Mouse (Mus musculus): ENCODE data around the gene Fdx1. TPM values are rescaled to one million over a fixed set of nuclear protein-coding genes. Genes with fewer than 3 reads are reported as not detected.

The Fdx1 gene
- total and polyA plus RNA-seq, 2 experiments from 2014 or later: 56.1 to 183 TPM

DNA sequence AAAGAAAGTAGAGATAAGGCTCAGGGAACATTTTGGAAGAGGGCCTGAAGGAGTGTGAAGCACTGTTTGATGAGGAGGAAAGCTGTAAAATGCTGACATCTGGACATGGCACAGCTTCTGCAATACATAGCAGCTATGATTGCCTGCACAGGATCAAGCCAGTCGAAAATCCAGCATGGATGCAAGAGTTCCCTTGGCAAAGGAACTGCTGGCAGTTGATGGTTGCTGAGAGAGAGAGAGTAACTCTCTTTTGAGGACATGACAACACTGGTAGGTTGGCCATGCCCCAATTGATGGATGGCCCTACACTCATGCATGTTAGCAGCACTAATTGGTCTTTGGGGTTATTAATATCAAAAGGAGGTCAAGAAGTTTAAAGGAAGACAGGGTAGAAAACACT lies 12.7 kb downstream of the Fdx1 start:
- Histone ChIP-seq H3K4me1 (ENCODE audit: control insufficient read depth, insufficient read depth) (no peaks in the 10 kb centered on the region), H3K9ac (replicated peaks; ENCODE audit: low read depth, low read length) (no peak overlapping the region), H3K27ac (ENCODE audit: low read depth) (no peak overlapping the region), H3K4me3 (ENCODE audit: low read depth, low read length) (no peak overlapping the region), H3K4me2 (ENCODE audit: low read depth, low read length) (no peak overlapping the region), H3K36me3 (replicated peaks; ENCODE audit: control insufficient read depth, insufficient read depth, low read length) (peaks cover 32% of the 10 kb centered on the region), H3K9me3 (replicated peaks; ENCODE audit: control insufficient read depth, low read length) (no peaks in the 10 kb centered on the region), H3K27me3 (ENCODE audit: control insufficient read depth, insufficient read depth, low read length) (no peaks in the 10 kb centered on the region)
- TF ChIP-seq CTCF (IDR thresholded peaks at IDR 0.05; ENCODE audit: low read depth) (no peak), EP300 (IDR thresholded peaks at IDR 0.05; ENCODE audit: low read depth) (no peak)
- whole genome bisulfite sequencing: 52% methylated on average over 1 of the region's 1 CpGs
- ATAC-seq (ENCODE audit: insufficient read depth, low read depth) (no peak), DNase-seq (ENCODE audit: low spot score) (no peak)

DNA sequence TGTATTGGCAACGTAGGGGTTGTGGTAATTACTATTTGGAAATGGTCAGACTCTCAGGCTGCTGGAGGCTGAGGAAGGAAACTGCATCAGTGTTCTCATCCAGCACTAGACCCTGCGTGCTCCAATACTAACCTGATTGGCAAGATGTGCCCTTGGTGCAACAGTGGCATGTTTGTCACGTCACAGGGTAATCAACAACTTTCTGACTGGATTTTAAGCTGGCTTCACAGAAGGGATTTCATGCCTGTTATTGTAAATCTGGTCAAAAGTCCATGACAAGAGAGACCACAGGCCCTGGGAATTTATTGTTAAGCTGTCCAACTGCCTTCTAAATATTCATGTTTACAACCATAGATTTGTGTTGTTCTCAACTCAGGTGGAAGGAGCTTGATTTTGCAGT lies 13.1 kb downstream of the Fdx1 start:
- no peak for ATAC-seq (ENCODE audit: insufficient read depth, low read depth)
- Histone ChIP-seq H3K4me3 (ENCODE audit: low read depth, low read length) (no peak overlapping the region), H3K4me2 (ENCODE audit: low read depth, low read length) (no peak overlapping the region), H3K36me3 (replicated peaks; ENCODE audit: control insufficient read depth, insufficient read depth, low read length) (peaks cover 36% of the 10 kb centered on the region), H3K9ac (replicated peaks; ENCODE audit: low read depth, low read length) (no peak overlapping the region), H3K27ac (ENCODE audit: low read depth) (no peak overlapping the region), H3K9me3 (replicated peaks; ENCODE audit: control insufficient read depth, low read length) (no peaks in the 10 kb centered on the region), H3K27me3 (ENCODE audit: control insufficient read depth, insufficient read depth, low read length) (no peaks in the 10 kb centered on the region), H3K4me1 (ENCODE audit: control insufficient read depth, insufficient read depth) (no peaks in the 10 kb centered on the region)
- TF ChIP-seq EP300 (IDR thresholded peaks at IDR 0.05; ENCODE audit: low read depth): no peak
- no peak for TF ChIP-seq CTCF (IDR thresholded peaks at IDR 0.05; ENCODE audit: low read depth)
- DNase-seq (ENCODE audit: low spot score): no peak
- WGBS: 88% methylated on average over 3 of the region's 3 CpGs

DNA sequence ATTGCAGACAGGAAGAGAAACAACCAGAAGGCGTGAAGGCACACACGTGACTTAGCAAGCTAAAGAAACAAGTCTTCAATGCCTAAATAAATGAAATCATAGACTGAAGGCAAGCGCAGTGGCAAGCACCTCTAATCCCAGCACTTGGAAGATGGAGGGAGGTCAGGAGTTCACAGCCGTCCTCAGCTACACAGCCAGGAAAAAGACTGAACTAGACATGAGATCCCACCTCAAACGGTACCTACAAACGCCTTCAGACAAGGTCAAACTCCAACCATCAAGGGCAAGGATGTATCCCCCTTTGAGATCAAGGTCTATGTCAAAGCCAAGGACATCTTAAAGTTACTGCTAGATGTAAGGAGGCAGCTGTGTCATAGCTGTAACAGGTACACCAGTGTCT lies 19.4 kb downstream of the Fdx1 start:
- TF ChIP-seq EP300 (IDR thresholded peaks at IDR 0.05; ENCODE audit: low read depth) (no peak), CTCF (IDR thresholded peaks at IDR 0.05; ENCODE audit: low read depth) (no peak)
- peaks cover 51% of the 10 kb centered on the region for H3K36me3 ChIP-seq (replicated peaks; ENCODE audit: control insufficient read depth, insufficient read depth, low read length)

DNA sequence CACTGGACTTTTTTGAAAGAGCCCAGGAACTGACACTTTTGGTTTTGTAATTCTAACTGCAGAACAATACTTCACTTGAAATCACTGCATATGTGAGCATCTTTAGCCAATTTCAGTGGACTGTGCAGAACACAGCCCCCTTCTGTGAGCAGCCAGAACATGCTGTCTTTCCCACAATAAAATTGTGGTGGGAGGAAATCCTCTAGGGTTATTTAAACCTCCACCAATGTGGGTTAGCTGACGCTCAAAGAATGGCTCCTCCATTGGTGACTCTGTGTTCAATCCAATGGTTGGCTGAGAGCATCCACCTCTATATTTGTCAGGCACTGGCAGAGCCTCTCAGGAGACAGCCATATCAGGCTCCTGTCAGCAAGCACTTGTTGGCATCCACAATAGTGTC lies 28.7 kb downstream of the Fdx1 start:
- Histone ChIP-seq H3K36me3 (replicated peaks; ENCODE audit: control insufficient read depth, insufficient read depth, low read length) (no peaks in the 10 kb centered on the region), H3K4me3 (ENCODE audit: low read depth, low read length) (no peak overlapping the region), H3K27ac (ENCODE audit: low read depth) (no peak overlapping the region), H3K9me3 (replicated peaks; ENCODE audit: control insufficient read depth, low read length) (no peaks in the 10 kb centered on the region), H3K4me2 (ENCODE audit: low read depth, low read length) (no peak overlapping the region), H3K9ac (replicated peaks; ENCODE audit: low read depth, low read length) (no peak overlapping the region), H3K27me3 (ENCODE audit: control insufficient read depth, insufficient read depth, low read length) (no peaks in the 10 kb centered on the region), H3K4me1 (ENCODE audit: control insufficient read depth, insufficient read depth) (no peaks in the 10 kb centered on the region)
- WGBS: 29% methylated on average over 1 of the region's 1 CpGs
- TF ChIP-seq EP300 (IDR thresholded peaks at IDR 0.05; ENCODE audit: low read depth) (no peak), CTCF (IDR thresholded peaks at IDR 0.05; ENCODE audit: low read depth) (no peak)
- DNase-seq (ENCODE audit: low spot score) (no peak), ATAC-seq (ENCODE audit: insufficient read depth, low read depth) (no peak)

More for the DNA sequence above, 19.4 kb downstream of the Fdx1 start:
- ATAC-seq (ENCODE audit: insufficient read depth, low read depth) (no peak), DNase-seq (ENCODE audit: low spot score) (no peak)
- no peak overlapping the region for H3K9ac ChIP-seq (replicated peaks; ENCODE audit: low read depth, low read length)
- no peak overlapping the region for H3K4me3 ChIP-seq (ENCODE audit: low read depth, low read length)
- H3K4me1 ChIP-seq (ENCODE audit: control insufficient read depth, insufficient read depth): no peaks in the 10 kb centered on the region
- H3K27ac ChIP-seq (ENCODE audit: low read depth): no peak overlapping the region
- no peaks in the 10 kb centered on the region for H3K27me3 ChIP-seq (ENCODE audit: control insufficient read depth, insufficient read depth, low read length)
- no peak overlapping the region for H3K4me2 ChIP-seq (ENCODE audit: low read depth, low read length)
- WGBS: 85% methylated on average over 6 of the region's 6 CpGs
- H3K9me3 ChIP-seq (replicated peaks; ENCODE audit: control insufficient read depth, low read length): no peaks in the 10 kb centered on the region

DNA sequence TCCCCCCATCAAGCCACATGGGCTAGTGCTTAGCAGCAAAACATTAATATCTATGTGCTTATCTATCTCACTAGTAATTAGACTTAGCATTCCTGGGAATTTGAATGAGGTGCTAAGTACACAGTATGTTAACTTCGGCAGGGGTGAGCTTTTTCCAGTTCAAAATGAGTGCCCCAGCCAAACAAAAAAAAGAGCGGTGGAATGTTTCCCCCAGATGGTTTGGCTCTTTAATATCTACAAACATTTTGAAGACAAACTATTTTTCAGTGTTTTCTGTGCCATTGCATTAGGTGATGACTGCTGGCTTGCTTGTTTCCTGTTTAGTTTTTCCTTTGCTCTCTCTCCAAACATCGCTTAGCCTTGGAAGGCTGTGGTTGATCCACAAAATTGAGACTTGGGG lies 31.4 kb downstream of the Fdx1 start:
- H3K36me3 ChIP-seq (replicated peaks; ENCODE audit: control insufficient read depth, insufficient read depth, low read length): no peaks in the 10 kb centered on the region
- no peaks in the 10 kb centered on the region for H3K9me3 ChIP-seq (replicated peaks; ENCODE audit: control insufficient read depth, low read length)
- no peak overlapping the region for H3K9ac ChIP-seq (replicated peaks; ENCODE audit: low read depth, low read length)
- no peak overlapping the region for H3K4me2 ChIP-seq (ENCODE audit: low read depth, low read length)
- no peak for ATAC-seq (ENCODE audit: insufficient read depth, low read depth)
- WGBS: 63% methylated on average over 3 of the region's 3 CpGs
- H3K27me3 ChIP-seq (ENCODE audit: control insufficient read depth, insufficient read depth, low read length): no peaks in the 10 kb centered on the region
- 0 out of 2 replicates have a peak, but pooled peaks cover 3% of the 10 kb centered on the region for H3K4me1 ChIP-seq (ENCODE audit: control insufficient read depth, insufficient read depth)
- no peak overlapping the region for H3K27ac ChIP-seq (ENCODE audit: low read depth)
- DNase-seq (ENCODE audit: low spot score): no peak
- no peak for TF ChIP-seq CTCF (IDR thresholded peaks at IDR 0.05; ENCODE audit: low read depth)
- no peak for TF ChIP-seq EP300 (IDR thresholded peaks at IDR 0.05; ENCODE audit: low read depth)
- H3K4me3 ChIP-seq (ENCODE audit: low read depth, low read length): no peak overlapping the region

DNA sequence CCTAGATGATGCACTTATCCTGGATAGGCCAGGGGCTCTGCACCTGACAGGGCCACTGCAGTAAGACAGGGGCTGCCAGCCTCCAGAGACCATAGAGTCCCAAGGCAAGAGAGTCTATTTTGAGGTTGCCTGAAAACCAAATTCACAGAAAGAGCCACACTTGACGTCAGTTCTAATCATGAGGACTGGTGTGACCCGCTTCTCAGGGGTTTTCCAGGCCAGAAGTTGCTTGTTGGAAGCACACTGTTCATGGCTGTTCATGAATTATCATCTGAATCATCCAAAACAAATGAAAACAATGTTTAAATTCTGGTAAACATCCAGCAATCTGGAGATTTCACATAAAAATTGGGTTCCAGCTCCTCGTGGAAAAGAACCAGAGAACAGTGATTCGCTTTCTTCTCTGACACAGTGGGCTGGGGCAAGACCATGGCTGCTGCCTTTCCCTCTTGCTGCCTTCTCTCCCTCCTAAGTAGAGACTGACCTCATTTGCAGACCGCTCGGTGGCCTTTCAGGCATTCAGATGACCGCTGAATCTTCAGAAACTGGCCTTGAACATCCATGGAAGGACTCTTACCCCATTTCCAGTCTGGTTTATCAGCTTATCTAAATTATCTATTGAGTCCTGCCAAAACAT lies 32.2 kb downstream of the Fdx1 start:
- Histone ChIP-seq H3K4me1 (ENCODE audit: control insufficient read depth, insufficient read depth) (0 out of 2 replicates have a peak, but pooled peaks cover 3% of the 10 kb centered on the region), H3K27ac (ENCODE audit: low read depth) (no peak overlapping the region), H3K4me3 (ENCODE audit: low read depth, low read length) (no peak overlapping the region), H3K27me3 (ENCODE audit: control insufficient read depth, insufficient read depth, low read length) (no peaks in the 10 kb centered on the region), H3K36me3 (replicated peaks; ENCODE audit: control insufficient read depth, insufficient read depth, low read length) (no peaks in the 10 kb centered on the region), H3K4me2 (ENCODE audit: low read depth, low read length) (no peak overlapping the region), H3K9ac (replicated peaks; ENCODE audit: low read depth, low read length) (no peak overlapping the region), H3K9me3 (replicated peaks; ENCODE audit: control insufficient read depth, low read length) (no peaks in the 10 kb centered on the region)
- TF ChIP-seq CTCF (IDR thresholded peaks at IDR 0.05; ENCODE audit: low read depth): no peak
- no peak for TF ChIP-seq EP300 (IDR thresholded peaks at IDR 0.05; ENCODE audit: low read depth)
- WGBS: 87% methylated on average over 7 of the region's 7 CpGs
- ATAC-seq (ENCODE audit: insufficient read depth, low read depth) (no peak), DNase-seq (ENCODE audit: low spot score) (no peak)
